Mouse (Mus musculus) ES-E14 (cell line): ENCODE data around the gene Rdh19.

Experiments
- HCFC1 ChIP-seq: IDR thresholded peaks from 2 replicates; pipeline ENCODE4 v1.6.1; 2012; ENCODE audit warnings: low read length, inconsistent platforms, borderline replicate concordance; ENCODE audit not compliant: insufficient read depth
- MAFK ChIP-seq: IDR thresholded peaks from 2 replicates; pipeline ENCODE4 v1.6.1; 2014; ENCODE audit warnings: mild to moderate bottlenecking, low read depth, low read length, inconsistent platforms; ENCODE audit not compliant: insufficient read depth
- ZNF384 ChIP-seq: IDR thresholded peaks from 2 replicates; pipeline ENCODE4 v1.6.1; 2012; ENCODE audit warnings: low read depth, low read length, inconsistent platforms

- no peak for TF ChIP-seq HCFC1
- TF ChIP-seq MAFK, result no peak
- no peak for TF ChIP-seq ZNF384
Measured at GRCm38 (mm10) chr10:127872484-127872883, 22.8 kb downstream of the Rdh19 start.
